ENCODE assay signal across 25 mouse cellular contexts in genomic region chr9:22698501-22698900, GRCm38 (mm10).
"Had no signal": no experiment of that assay in that cellular context is flagged by ENCODE, and none has a peak within 500 bp of the region (broad histone marks: within the 10 kb centered on the region; RNA-seq: fewer than 3 reads in every experiment).

No protein-coding gene starts in this region.

- DNase-seq: gastrocnemius, adult 2 months; gastrocnemius, postnatal 10 days; gastrocnemius, postnatal 25 days; heart, adult 18-20 months; heart, postnatal 10 days; heart, postnatal 36 days; kidney, adult 11 months; kidney, adult 2 months; kidney, adult 9 months; kidney, postnatal 14 days; layer of hippocampus, adult 9-11 months; layer of hippocampus, postnatal 36 days; left cerebral cortex, postnatal 4 days had no signal

- H3K4me3 ChIP-seq: gastrocnemius, adult 2 months; heart, embryonic 10.5 days; heart, embryonic 12.5 days; hindbrain, embryonic 13.5 days; hindbrain, embryonic 15.5 days; kidney, embryonic 15.5 days; limb, embryonic 13.5 days; limb, embryonic 15.5 days; liver, embryonic 12.5 days had no signal

- H3K27me3 ChIP-seq: heart, embryonic 12.5 days; hindbrain, embryonic 13.5 days; hindbrain, embryonic 15.5 days; kidney, embryonic 15.5 days; limb, embryonic 13.5 days; limb, embryonic 15.5 days; liver, embryonic 12.5 days had no signal

- H3K36me3 ChIP-seq: heart, embryonic 10.5 days; heart, embryonic 12.5 days; hindbrain, embryonic 15.5 days; kidney, embryonic 15.5 days; limb, embryonic 15.5 days had no signal

- H3K9me3 ChIP-seq: heart, embryonic 10.5 days; hindbrain, embryonic 13.5 days; hindbrain, embryonic 15.5 days; limb, embryonic 15.5 days had no signal

- H3K27ac ChIP-seq: gastrocnemius, adult 2 months; heart, embryonic 10.5 days; hindbrain, embryonic 13.5 days; hindbrain, embryonic 15.5 days; hindbrain, postnatal 0 days; kidney, embryonic 15.5 days; kidney, postnatal 0 days; limb, embryonic 13.5 days; limb, embryonic 15.5 days; liver, embryonic 12.5 days; liver, embryonic 14.5 days had no signal

- ATAC-seq: hindbrain, postnatal 0 days; intestine, embryonic 16.5 days; liver, embryonic 12.5 days had no signal

- H3K4me1 ChIP-seq: heart, embryonic 10.5 days; heart, embryonic 12.5 days; hindbrain, embryonic 15.5 days; kidney, embryonic 15.5 days had no signal

- H3K4me2 ChIP-seq: heart, embryonic 12.5 days; hindbrain, embryonic 13.5 days; hindbrain, embryonic 15.5 days; kidney, embryonic 15.5 days; limb, embryonic 13.5 days; limb, embryonic 15.5 days; liver, embryonic 12.5 days had no signal

- H3K9ac ChIP-seq: heart, embryonic 12.5 days; hindbrain, embryonic 13.5 days; hindbrain, embryonic 15.5 days; kidney, embryonic 15.5 days; limb, embryonic 13.5 days; limb, embryonic 15.5 days; liver, embryonic 12.5 days; liver, embryonic 14.5 days had no signal
